Mouse (Mus musculus) kidney, embryonic 15.5 days (tissue): ENCODE measurements at regions not wholly inside any gene's neighbourhood (a gene's known extent, or its start where the extent isn't known, plus 50 kb on each side); places are given as distances from the start of the nearest gene placed in this dataset.

Source experiments
- ATAC-seq: fragments of 200-750 bp; cut with Nextera tagmentation; replicated peaks from 2 replicates; pipeline ENCODE4 v1.8.0; 2017; ENCODE audit warnings: moderate TSS enrichment; ENCODE audit not compliant: low FRiP score
- H3K27ac ChIP-seq: fragments of 300-500 bp; sonication (generic); 2 replicates; pipeline ENCODE4 v1.5.1; 2015; ENCODE audit warnings: mild to moderate bottlenecking, inconsistent platforms
- H3K27me3 ChIP-seq: fragments of 300-500 bp; sonication (generic); 2 replicates; pipeline ENCODE4 v1.6.1; 2015; ENCODE audit warnings: inconsistent platforms
- H3K36me3 ChIP-seq: fragments of 300-500 bp; sonication (generic); 2 replicates; pipeline ENCODE4 v1.6.1; 2015; ENCODE audit warnings: inconsistent platforms
- H3K4me1 ChIP-seq: fragments of 300-500 bp; sonication (generic); 2 replicates; pipeline ENCODE4 v1.6.1; 2015; ENCODE audit warnings: inconsistent platforms
- H3K4me2 ChIP-seq: fragments of 300-500 bp; sonication (generic); 2 replicates; pipeline ENCODE4 v1.6.1; 2015; ENCODE audit warnings: moderate library complexity, mild to moderate bottlenecking, inconsistent platforms
- H3K4me3 ChIP-seq: fragments of 300-500 bp; sonication (generic); replicated peaks from 2 replicates; pipeline ENCODE4 v1.5.1; 2015; ENCODE audit warnings: mild to moderate bottlenecking, inconsistent platforms
- H3K9ac ChIP-seq: fragments of 300-500 bp; sonication (generic); 2 replicates; pipeline ENCODE4 v1.6.1; 2015; ENCODE audit warnings: mild to moderate bottlenecking, inconsistent platforms
- H3K9me3 ChIP-seq: fragments of 300-500 bp; sonication (generic); replicated peaks from 2 replicates; pipeline ENCODE4 v1.6.1; 2016; ENCODE audit warnings: inconsistent platforms
- WGBS: fragments of 180-500 bp; shearing (Covaris S2); methylation state at CpG from one replicate; pipeline ENCODE4 v1.1.7; 2015; ENCODE audit warnings: mixed read lengths; 5-methylcytosine and 5-hydroxymethylcytosine counted together

GRCm38 (mm10) chr3:117108966-117109700 lies 140.3 kb upstream of the Palmd start:
- H3K27ac ChIP-seq = 0 out of 2 replicates have a peak overlapping the region, but pooled peaks have one; percentile 0
- no peaks in the 10 kb centered on the region for H3K27me3 ChIP-seq
- no peak for ATAC-seq
- H3K9ac ChIP-seq = no peak overlapping the region
- 56% methylated on average over 8 of the region's 8 CpGs for WGBS
- no peaks in the 10 kb centered on the region for H3K36me3 ChIP-seq
- no peaks in the 10 kb centered on the region for H3K9me3 ChIP-seq
- no peak overlapping the region for H3K4me3 ChIP-seq
- no peaks in the 10 kb centered on the region for H3K4me1 ChIP-seq
- H3K4me2 ChIP-seq = no peak overlapping the region

GRCm38 (mm10) chr3:117107986-117108385 lies 139.2 kb upstream of the Palmd start:
- Histone ChIP-seq H3K9ac (no peak overlapping the region), H3K4me1 (no peaks in the 10 kb centered on the region), H3K36me3 (no peaks in the 10 kb centered on the region), H3K27ac (no peak overlapping the region), H3K4me3 (no peak overlapping the region), H3K9me3 (no peaks in the 10 kb centered on the region), H3K27me3 (no peaks in the 10 kb centered on the region), H3K4me2 (no peak overlapping the region)
- no peak for ATAC-seq
- WGBS = 74% methylated on average over 6 of the region's 6 CpGs

GRCm38 (mm10) chr3:117107378-117107777 lies 138.6 kb upstream of the Palmd start:
- WGBS = 81% methylated on average over 3 of the region's 3 CpGs
- no peak overlapping the region for H3K9ac ChIP-seq
- no peak overlapping the region for H3K4me2 ChIP-seq
- no peak for ATAC-seq
- H3K36me3 ChIP-seq = no peaks in the 10 kb centered on the region
- no peaks in the 10 kb centered on the region for H3K4me1 ChIP-seq
- no peak overlapping the region for H3K4me3 ChIP-seq
- H3K27ac ChIP-seq = no peak overlapping the region
- no peaks in the 10 kb centered on the region for H3K9me3 ChIP-seq
- no peaks in the 10 kb centered on the region for H3K27me3 ChIP-seq

GRCm38 (mm10) chr3:117087646-117088045 lies 118.9 kb upstream of the Palmd start:
- no peak overlapping the region for H3K27ac ChIP-seq
- H3K27me3 ChIP-seq = no peaks in the 10 kb centered on the region
- H3K9ac ChIP-seq = no peak overlapping the region
- no peaks in the 10 kb centered on the region for H3K9me3 ChIP-seq
- no peak overlapping the region for H3K4me3 ChIP-seq
- no peak for ATAC-seq
- H3K36me3 ChIP-seq = no peaks in the 10 kb centered on the region
- no peak overlapping the region for H3K4me2 ChIP-seq
- no peaks in the 10 kb centered on the region for H3K4me1 ChIP-seq
- 69% methylated on average over 2 of the region's 2 CpGs for WGBS

GRCm38 (mm10) chr3:117076734-117077133 lies 107.9 kb upstream of the Palmd start:
- no peak for ATAC-seq
- 42% methylated on average over 2 of the region's 2 CpGs for WGBS
- Histone ChIP-seq H3K4me1 (no peaks in the 10 kb centered on the region), H3K9me3 (no peaks in the 10 kb centered on the region), H3K4me3 (no peak overlapping the region), H3K9ac (no peak overlapping the region), H3K4me2 (no peak overlapping the region), H3K27me3 (no peaks in the 10 kb centered on the region), H3K36me3 (no peaks in the 10 kb centered on the region), H3K27ac (no peak overlapping the region)

GRCm38 (mm10) chr3:117073399-117073798 lies 104.6 kb upstream of the Palmd start:
- H3K4me1 ChIP-seq = no peaks in the 10 kb centered on the region
- H3K4me2 ChIP-seq = no peak overlapping the region
- no peaks in the 10 kb centered on the region for H3K36me3 ChIP-seq
- H3K9me3 ChIP-seq = no peaks in the 10 kb centered on the region
- H3K9ac ChIP-seq = no peak overlapping the region
- no peak overlapping the region for H3K27ac ChIP-seq
- H3K27me3 ChIP-seq = no peaks in the 10 kb centered on the region
- 60% methylated on average over 4 of the region's 4 CpGs for WGBS
- ATAC-seq = no peak
- H3K4me3 ChIP-seq = no peak overlapping the region

GRCm38 (mm10) chr3:117072998-117073397 lies 104.2 kb upstream of the Palmd start:
- Histone ChIP-seq H3K36me3 (no peaks in the 10 kb centered on the region), H3K4me2 (no peak overlapping the region), H3K27ac (no peak overlapping the region), H3K9me3 (no peaks in the 10 kb centered on the region), H3K4me1 (no peaks in the 10 kb centered on the region), H3K27me3 (no peaks in the 10 kb centered on the region), H3K9ac (no peak overlapping the region), H3K4me3 (no peak overlapping the region)
- no peak for ATAC-seq
- 47% methylated on average over 3 of the region's 3 CpGs for WGBS

GRCm38 (mm10) chr3:117071851-117072250 lies 103.1 kb upstream of the Palmd start:
- H3K27me3 ChIP-seq = no peaks in the 10 kb centered on the region

GRCm38 (mm10) chr3:117067470-117068053 lies 98.8 kb upstream of the Palmd start:
- no peaks in the 10 kb centered on the region for H3K9me3 ChIP-seq
- H3K4me1 ChIP-seq = peaks cover 7% of the 10 kb centered on the region; the same call in 1 of the 2 replicates
- H3K4me3 ChIP-seq = no peak overlapping the region
- H3K27me3 ChIP-seq = no peaks in the 10 kb centered on the region
- 62% methylated on average over 7 of the region's 7 CpGs for WGBS
- H3K27ac ChIP-seq = no peak overlapping the region
- ATAC-seq = peak; percentile 74; the same call in 1 of the 2 replicates
- no peak overlapping the region for H3K9ac ChIP-seq
- H3K36me3 ChIP-seq = no peaks in the 10 kb centered on the region
- no peak overlapping the region for H3K4me2 ChIP-seq

More at GRCm38 (mm10) chr3:117071851-117072250, 103.1 kb upstream of the Palmd start:
- H3K4me1 ChIP-seq = peaks cover 7% of the 10 kb centered on the region; the same call in 1 of the 2 replicates
- ATAC-seq = no peak
- no peaks in the 10 kb centered on the region for H3K36me3 ChIP-seq
- no peak overlapping the region for H3K4me2 ChIP-seq
- 93% methylated on average over 5 of the region's 5 CpGs for WGBS
- H3K27ac ChIP-seq = no peak overlapping the region
- no peak overlapping the region for H3K4me3 ChIP-seq
- H3K9me3 ChIP-seq = no peaks in the 10 kb centered on the region
- H3K9ac ChIP-seq = no peak overlapping the region

GRCm38 (mm10) chr3:117065904-117066303 lies 97.1 kb upstream of the Palmd start:
- H3K4me2 ChIP-seq = no peak overlapping the region
- no peaks in the 10 kb centered on the region for H3K9me3 ChIP-seq
- WGBS = 88% methylated on average over 2 of the region's 2 CpGs
- no peak for ATAC-seq
- H3K9ac ChIP-seq = no peak overlapping the region
- H3K27ac ChIP-seq = no peak overlapping the region
- H3K36me3 ChIP-seq = no peaks in the 10 kb centered on the region
- no peaks in the 10 kb centered on the region for H3K27me3 ChIP-seq
- H3K4me1 ChIP-seq = peaks cover 7% of the 10 kb centered on the region; the same call in 1 of the 2 replicates
- no peak overlapping the region for H3K4me3 ChIP-seq

- H3K4me1 ChIP-seq = no peaks in the 10 kb centered on the region
- H3K4me2 ChIP-seq = no peak overlapping the region
- no peaks in the 10 kb centered on the region for H3K36me3 ChIP-seq
- H3K27me3 ChIP-seq = no peaks in the 10 kb centered on the region
- H3K4me3 ChIP-seq = no peak overlapping the region
- WGBS = 68% methylated on average over 1 of the region's 1 CpGs
- no peak overlapping the region for H3K27ac ChIP-seq
- H3K9me3 ChIP-seq = no peaks in the 10 kb centered on the region
- no peak overlapping the region for H3K9ac ChIP-seq
- no peak for ATAC-seq
These were observed 93.0 kb upstream of the Palmd start for GRCm38 (mm10) chr3:117061831-117062230.

- Histone ChIP-seq H3K4me3 (no peak overlapping the region), H3K4me1 (no peaks in the 10 kb centered on the region), H3K36me3 (no peaks in the 10 kb centered on the region), H3K9ac (no peak overlapping the region), H3K27ac (no peak overlapping the region), H3K4me2 (no peak overlapping the region), H3K27me3 (no peaks in the 10 kb centered on the region), H3K9me3 (no peaks in the 10 kb centered on the region)
- WGBS = 49% methylated on average over 6 of the region's 6 CpGs
- 0 out of 2 replicates have a peak, but pooled peaks have one; percentile 22 for ATAC-seq
These were observed 92.4 kb upstream of the Palmd start for GRCm38 (mm10) chr3:117061182-117061581.
